Mouse (Mus musculus) CH12.LX (cell line): ENCODE data around the gene Nol4l. TPM values are rescaled to one million over a fixed set of nuclear protein-coding genes. Genes with fewer than 3 reads are reported as not detected.
A peak's percentile ranks its signal among the peaks of the same experiment; 100 is the strongest.

ENCODE experiments used
- DNase-seq: peaks from one replicate; pipeline ENCODE4 v3.0.0-alpha.2; 2013; ENCODE audit errors: extremely low read depth
- H3K27ac ChIP-seq: 2 replicates; pipeline ENCODE4 v1.5.1; 2012; ENCODE audit warnings: low read depth, mild to moderate bottlenecking, control low read depth, moderate library complexity; ENCODE audit not compliant: insufficient read depth
- H3K27me3 ChIP-seq: replicated peaks from 2 replicates; pipeline ENCODE3; 2012; ENCODE audit warnings: inconsistent platforms
- H3K36me3 ChIP-seq, 2 experiments: replicated peaks in 1 of 2; 2 replicates each; pipeline versions ENCODE3 to v1.6.1; 2012; ENCODE audit warnings: inconsistent platforms in 1 of 2, low read length in 1 of 2, mild to moderate bottlenecking in 1 of 2, mixed read lengths in 1 of 2, moderate library complexity in 1 of 2; ENCODE audit not compliant: control insufficient read depth in 1 of 2, insufficient read depth in 1 of 2
- H3K4me1 ChIP-seq, 2 experiments: 2 replicates each; pipeline ENCODE4 v1.6.1; 2012; ENCODE audit warnings: inconsistent platforms in 1 of 2, moderate library complexity in 1 of 2; ENCODE audit not compliant: insufficient read depth in 2 of 2, control insufficient read depth in 1 of 2
- H3K4me2 ChIP-seq: 2 replicates; pipeline ENCODE4 v1.6.1; 2012; ENCODE audit warnings: low read depth, mild to moderate bottlenecking, control low read depth; ENCODE audit not compliant: poor library complexity, insufficient read depth, severe bottlenecking
- H3K4me3 ChIP-seq, 3 experiments: fragments of 150-350 bp in 1 of 3; sonication (generic) in 1 of 3; replicated peaks in 1 of 3; 2 replicates each; pipeline versions ENCODE3 to v1.5.1; 2011 to 2012; ENCODE audit warnings: low read depth in 2 of 3, low read length in 2 of 3, mild to moderate bottlenecking in 2 of 3, moderate library complexity in 2 of 3, control low read depth in 1 of 3, improper control_type of control experiment in 1 of 3, inconsistent platforms in 1 of 3, mixed read lengths in 1 of 3; ENCODE audit not compliant: poor library complexity in 1 of 3
- H3K79me2 ChIP-seq: replicated peaks from 2 replicates; pipeline ENCODE4 v1.6.1; 2012; ENCODE audit warnings: mild to moderate bottlenecking, moderate library complexity; ENCODE audit not compliant: control insufficient read depth, poor library complexity, insufficient read depth, severe bottlenecking; ENCODE audit errors: extremely low read depth
- H3K9ac ChIP-seq: 2 replicates; pipeline ENCODE4 v1.6.1; 2012; ENCODE audit warnings: low read depth, mild to moderate bottlenecking, control low read depth, moderate library complexity; ENCODE audit not compliant: insufficient read depth
- H3K9me3 ChIP-seq: replicated peaks from 2 replicates; pipeline ENCODE3; 2012; ENCODE audit warnings: low read length, inconsistent platforms, mixed read lengths
- BHLHE40 ChIP-seq: IDR thresholded peaks from 2 replicates; pipeline ENCODE4 v1.6.1; 2011; ENCODE audit warnings: mild to moderate bottlenecking, low read depth, low read length, improper control_type of control experiment
- ETS1 ChIP-seq: conservative IDR thresholded peaks from 2 replicates; pipeline ENCODE4 v1.6.1; 2012; ENCODE audit warnings: low read depth, mild to moderate bottlenecking, inconsistent platforms, low read length, improper control_type of control experiment, moderate library complexity
- IRF4 ChIP-seq: IDR thresholded peaks from 2 replicates; pipeline ENCODE4 v1.6.1; 2014; ENCODE audit warnings: low read depth, mild to moderate bottlenecking, inconsistent platforms, low read length, improper control_type of control experiment
- MAZ ChIP-seq: IDR thresholded peaks from 2 replicates; pipeline ENCODE4 v1.6.1; 2012; ENCODE audit warnings: low read depth, mild to moderate bottlenecking, inconsistent platforms, low read length, improper control_type of control experiment, moderate library complexity
- MXI1 ChIP-seq: IDR thresholded peaks from 2 replicates; pipeline ENCODE4 v1.6.1; 2011; ENCODE audit warnings: mild to moderate bottlenecking, low read depth, low read length, improper control_type of control experiment
- NELFE ChIP-seq: IDR thresholded peaks from 2 replicates; pipeline ENCODE4 v1.6.1; 2011; ENCODE audit warnings: low read depth, low read length, improper control_type of control experiment
- SIN3A ChIP-seq: IDR thresholded peaks from 2 replicates; pipeline ENCODE4 v1.6.1; 2012; ENCODE audit warnings: low read length, improper control_type of control experiment, inconsistent platforms
- TBP ChIP-seq: conservative IDR thresholded peaks from 2 replicates; pipeline ENCODE4 v1.6.1; 2011; ENCODE audit warnings: low read depth, low read length, improper control_type of control experiment
- TCF12 ChIP-seq: IDR thresholded peaks from 2 replicates; pipeline ENCODE4 v1.6.1; 2014; ENCODE audit warnings: low read depth, mild to moderate bottlenecking, inconsistent platforms, low read length, improper control_type of control experiment
- UBTF ChIP-seq: IDR thresholded peaks from 2 replicates; pipeline ENCODE4 v1.6.1; 2012; ENCODE audit warnings: low read depth, mild to moderate bottlenecking, inconsistent platforms, low read length, improper control_type of control experiment, moderate library complexity
- ZMIZ1 ChIP-seq: IDR thresholded peaks from 2 replicates; pipeline ENCODE4 v1.6.1; 2012; ENCODE audit warnings: low read depth, mild to moderate bottlenecking, inconsistent platforms, low read length, improper control_type of control experiment
- dilution Hi-C: fragments of 300-500 bp; cut with MboI; formaldehyde crosslinking; loops from 2 replicates; pipeline ENCODE4 v1.14.3; 2020; ENCODE audit warnings: low sequenced_read_pairs; ENCODE audit not compliant: extremely low pct_unique_long_range_greater_than_20kb, extremely low pct_ligation_motif_present
- in situ Hi-C: fragments of 300-500 bp; cut with MboI; formaldehyde crosslinking; loops from 3 replicates; pipeline ENCODE4 v1.14.3; 2019; ENCODE audit warnings: low sequenced_read_pairs, low pct_ligation_motif_present, low pct_unique_long_range_greater_than_20kb, mixed read lengths
- polyA plus RNA-seq: library from polyadenylated mRNA; unstranded; fragments of >175 nt; gene quantifications from 2 replicates; pipeline ENCODE4 v1.2.1, GENCODE M21; 2012; ENCODE audit warnings: low read depth; ENCODE audit not compliant: insufficient read length
- total RNA-seq, 2 experiments: library from RNA; depleted of rRNA; stranded (reverse); fragments of 300-350 nt in 1 of 2; fragments of >200 nt in 1 of 2; gene quantifications; 2 replicates each; pipeline ENCODE4 v1.2.3; 2012 to 2014

Gene Nol4l
- total and polyA plus RNA-seq, 3 experiments, result 1.3 to 3.7 (median 3.5) TPM

DNA sequence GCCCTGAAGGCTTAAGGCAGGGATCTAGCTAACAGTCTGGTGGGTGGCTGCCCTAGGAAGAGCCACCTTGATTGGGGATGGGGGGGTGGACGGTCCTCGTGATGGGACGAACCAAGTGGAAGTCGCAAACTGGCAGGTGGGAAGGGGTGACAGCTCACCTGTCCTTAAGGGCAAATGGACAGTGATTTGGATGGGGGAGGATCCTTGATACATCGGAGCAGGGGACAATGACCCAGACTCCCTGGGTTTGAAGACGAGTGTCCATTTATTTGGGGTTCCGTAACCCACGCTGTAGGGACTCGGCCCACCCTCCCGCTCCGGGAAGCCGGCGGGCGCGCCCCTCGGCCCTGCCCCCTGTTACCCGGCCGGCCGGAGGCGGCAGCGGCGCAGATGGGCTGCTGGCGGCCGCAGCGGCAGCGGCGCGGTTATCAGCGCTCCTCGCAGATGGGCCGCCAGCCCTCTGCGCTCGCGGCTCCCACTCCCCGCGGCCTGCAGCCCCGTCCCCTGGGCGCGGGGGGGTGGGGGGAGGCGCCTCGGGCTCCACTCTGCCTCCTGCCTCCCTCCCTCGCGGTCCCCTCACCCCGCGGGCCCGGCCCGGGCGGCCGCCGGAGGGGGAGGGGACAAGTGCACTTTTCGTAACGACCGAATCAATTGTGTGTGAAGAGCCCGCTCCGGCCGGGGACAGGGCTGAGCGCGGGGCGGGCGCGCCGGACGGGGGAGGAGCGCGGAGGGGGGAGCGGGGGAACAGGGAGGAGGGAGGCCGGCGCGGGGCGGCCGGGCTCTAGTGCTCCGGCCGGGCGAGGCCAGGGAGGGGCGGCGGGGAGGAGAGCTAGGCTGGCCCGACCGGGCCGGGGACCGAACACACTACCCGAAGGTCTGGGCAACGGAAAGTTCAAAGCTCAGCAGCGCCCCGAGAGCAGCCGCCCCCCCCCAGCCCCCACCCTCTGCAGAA, 1.9 kb downstream of the Nol4l start:
- TF ChIP-seq NELFE (peak; percentile 22; the same call in 1 of the 2 replicates), IRF4 (0 out of 2 replicates have a peak, but pooled peaks have one; percentile 24), TCF12 (no peak), ZMIZ1 (0 out of 2 replicates have a peak, but pooled peaks have one; percentile 38), ETS1 (no peak), MAZ (peak; percentile 31; the same call in 1 of the 2 replicates), UBTF (0 out of 2 replicates have a peak, but pooled peaks have one; percentile 83), BHLHE40 (0 out of 2 replicates have a peak, but pooled peaks have one; percentile 13), TBP (no peak)
- H3K4me1 ChIP-seq, result peaks cover 35 to 55% of the 10 kb centered on the region in 2 experiments
- H3K9me3 ChIP-seq, result no peaks in the 10 kb centered on the region
- H3K27me3 ChIP-seq, result peaks cover 12% of the 10 kb centered on the region
- DNase-seq, result peak; percentile 28
- H3K9ac ChIP-seq, result peak overlapping the region; percentile 72
- H3K36me3 ChIP-seq, result peaks cover 0 to 2% of the 10 kb centered on the region in 2 experiments
- H3K27ac ChIP-seq, result peak overlapping the region; percentile 76
- H3K4me3 ChIP-seq, result peak overlapping the region; percentile 32 to 89 (median 66)
- H3K4me2 ChIP-seq, result peak overlapping the region; percentile 68
- H3K79me2 ChIP-seq, result no peaks in the 10 kb centered on the region
- in situ Hi-C loops, result no loop called here
- dilution Hi-C loops, result no loop called here

DNA sequence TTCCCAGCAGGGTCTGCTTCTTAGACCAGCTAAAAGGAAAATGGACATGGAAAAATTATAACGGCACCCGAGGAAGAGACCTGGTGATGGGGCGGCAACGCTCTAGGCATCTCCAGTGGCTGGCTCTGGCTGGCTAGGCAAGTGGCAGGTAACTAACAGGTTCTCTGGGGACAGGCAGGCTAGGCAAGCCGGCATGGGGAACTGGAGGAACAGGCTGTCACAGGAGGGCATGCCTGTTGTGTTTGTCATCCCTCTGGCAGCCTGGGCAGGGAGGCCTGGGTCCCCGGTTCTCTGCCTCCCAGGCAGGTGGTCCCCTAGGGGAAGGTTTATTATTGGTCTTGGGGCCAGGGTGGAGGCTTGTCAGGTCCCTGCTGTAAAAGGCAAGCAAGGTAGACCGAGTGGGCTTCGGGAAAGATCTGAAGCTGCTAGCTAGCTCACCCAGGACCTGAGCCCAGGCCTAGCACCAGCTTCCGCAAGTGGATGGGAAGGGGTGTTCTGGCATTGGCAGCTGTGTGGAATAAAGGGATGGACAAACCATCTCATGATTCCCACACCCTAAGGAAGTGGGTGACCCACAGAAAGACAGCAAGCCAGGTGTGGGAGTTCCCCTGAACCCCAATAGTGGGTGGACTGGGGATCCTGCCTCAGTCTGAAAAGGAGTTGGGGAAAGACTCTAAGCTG, 2.8 kb downstream of the Nol4l start:
- peak overlapping the region; percentile 76 for H3K27ac ChIP-seq
- no peaks in the 10 kb centered on the region for H3K79me2 ChIP-seq
- dilution Hi-C loops, result no loop called here
- TF ChIP-seq MXI1 (peak; percentile 67), SIN3A (no peak), UBTF (peak; percentile 36; the same call in 1 of the 2 replicates), ETS1 (no peak)
- TF ChIP-seq, all 38 proteins: peak for 2
- in situ Hi-C loops, result no loop called here
- Histone ChIP-seq H3K27me3 (peaks cover 12% of the 10 kb centered on the region), H3K4me3 (peak overlapping the region in 2 of 3 experiments; percentile 66 to 89), H3K36me3 (peaks cover 0 to 2% of the 10 kb centered on the region in 2 experiments), H3K9me3 (no peaks in the 10 kb centered on the region), H3K4me2 (peak overlapping the region; percentile 68), H3K9ac (peak overlapping the region; percentile 72; the same call in 1 of the 2 replicates), H3K4me1 (peaks cover 36 to 63% of the 10 kb centered on the region in 2 experiments)
- DNase-seq, result peak; percentile 21
